Mouse (Mus musculus) gastrocnemius, adult 2 months (tissue): Measurements from ENCODE around the gene Tnfrsf14. TPM values are rescaled to one million over a fixed set of nuclear protein-coding genes. Genes with fewer than 3 reads are reported as not detected.
A peak's percentile ranks its signal among the peaks of the same experiment; 100 is the strongest.

Experiments
- DNase-seq: peaks from one replicate; pipeline ENCODE4 v3.0.0; 2022
- H3K27ac ChIP-seq: fragments of 200-600 bp; 2 replicates; pipeline ENCODE4 v1.8.1; 2022; ENCODE audit warnings: mild to moderate bottlenecking
- H3K4me3 ChIP-seq: fragments of 200-600 bp; 2 replicates; pipeline ENCODE4 v1.8.1; 2022; ENCODE audit warnings: mild to moderate bottlenecking, moderate library complexity
- CTCF ChIP-seq: fragments of 200-600 bp; IDR thresholded peaks from 2 replicates; pipeline ENCODE4 v1.8.1; 2022; ENCODE audit warnings: antibody characterized with exemption, mild to moderate bottlenecking, moderate library complexity
- intact Hi-C: fragments of 180-260 bp; cut with DNase I; formaldehyde crosslinking; loops from one replicate; pipeline ENCODE4 v1.15.1; 2025
- long read RNA-seq, 2 experiments: library from polyadenylated mRNA; stranded (forward); transcript quantifications; one replicate each; pipeline ENCODE4 v2.0.0; 2021
- total RNA-seq, 2 experiments: library from RNA; stranded (reverse); gene quantifications; 2 replicates each; pipeline ENCODE4 v1.2.3; 2021

Gene Tnfrsf14
- 1 to 10 TPM; 1.1 to 2.5 TPM for total RNA-seq
- long read RNA-seq, experiment 1, result 0 reads
- long read RNA-seq, experiment 2, result 0 reads

DNA sequence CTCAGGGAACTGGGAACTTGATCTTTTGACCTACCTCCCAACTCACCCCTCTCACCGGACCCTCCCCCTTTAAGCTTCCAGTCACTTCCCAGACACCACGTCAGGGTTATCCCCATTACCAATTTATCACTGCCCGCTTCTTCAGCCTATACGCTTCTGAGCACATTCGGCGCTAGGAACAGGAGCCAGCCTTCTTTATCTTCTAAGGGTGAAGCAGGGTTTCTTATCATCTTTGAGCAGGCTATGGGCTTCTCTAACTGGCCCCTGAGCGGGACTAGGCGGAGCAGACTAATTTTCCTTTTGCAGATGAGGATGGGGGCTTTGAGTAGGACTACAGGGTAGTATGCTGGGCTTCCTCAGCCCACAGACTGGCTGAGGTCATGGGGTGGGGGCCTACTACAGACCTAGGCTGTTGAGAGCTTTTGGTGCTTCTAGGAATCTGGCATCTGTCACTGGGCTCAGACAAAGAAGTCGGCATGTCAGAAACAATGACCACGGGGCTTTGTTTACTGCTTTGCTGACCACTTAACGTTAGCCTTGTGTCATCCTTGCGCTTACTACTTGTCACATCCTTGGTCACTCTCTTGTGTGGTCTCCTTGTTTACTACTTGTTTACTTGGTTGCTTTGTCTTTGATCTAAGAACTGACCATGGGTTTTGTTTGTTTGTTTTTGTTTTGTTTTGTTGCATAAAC lies at the start of gene Tnfrsf14:
Tnfrsf14 (minus strand) TSS at position 169 of the 693 bp plus-strand sequence.
- no peak for DNase-seq
- Histone ChIP-seq H3K4me3 (peak within 1 kb of the TSS; percentile 74), H3K27ac (peak within 1 kb of the TSS; percentile 85)
- intact Hi-C loops, result no loop called here
- no peak for TF ChIP-seq CTCF

DNA sequence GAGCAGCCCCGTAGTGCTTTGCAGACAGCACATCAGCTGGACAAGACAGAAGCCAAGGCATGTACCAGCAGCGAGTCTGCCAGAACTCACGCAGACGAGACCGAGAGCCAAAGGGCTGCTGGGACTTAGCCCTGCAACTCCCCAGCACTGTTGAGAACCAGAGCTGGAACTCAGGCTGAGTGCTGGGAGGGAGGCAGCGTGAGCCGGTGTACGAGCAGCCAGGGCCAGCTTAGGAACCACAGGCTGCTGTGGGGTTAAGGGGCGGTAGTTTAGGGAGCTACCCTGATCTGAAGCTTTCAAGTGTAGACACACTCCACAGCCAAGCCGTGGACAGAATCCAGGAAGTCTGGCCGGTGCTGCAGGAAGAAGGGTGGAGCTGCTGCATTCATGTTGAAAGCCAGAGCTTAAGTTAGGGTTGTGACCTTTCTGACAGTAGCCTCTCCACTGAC lies 45.8 kb upstream of the Tnfrsf14 start:
- intact Hi-C loops, result no loop called here
- peak overlapping the region; percentile 30 for H3K4me3 ChIP-seq
- peak; percentile 83 for DNase-seq
- TF ChIP-seq CTCF, result no peak
- H3K27ac ChIP-seq, result peak overlapping the region; percentile 67

DNA sequence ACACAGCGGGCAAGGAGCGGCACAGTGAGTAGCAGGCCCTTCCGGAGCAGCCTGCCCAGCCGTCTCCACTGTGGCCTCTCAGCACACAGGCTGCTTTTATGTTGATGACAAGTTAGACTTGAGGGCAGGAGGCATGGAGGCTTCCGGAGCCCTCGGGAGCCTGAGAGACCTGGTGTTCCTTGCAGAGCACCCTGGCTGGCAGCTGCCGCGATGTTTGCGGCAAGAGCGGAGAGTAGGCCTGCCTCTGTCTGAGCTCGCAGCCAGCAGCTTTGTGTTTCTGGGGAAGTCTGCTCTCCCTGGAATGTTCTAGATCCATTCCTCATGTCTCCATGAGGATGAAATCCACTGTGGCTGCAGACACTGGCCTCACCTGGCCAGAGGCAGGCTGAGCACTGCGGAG lies 44.2 kb upstream of the Tnfrsf14 start:
- no peak overlapping the region for H3K27ac ChIP-seq
- no peak for DNase-seq
- no peak for TF ChIP-seq CTCF
- intact Hi-C loops, result no loop called here
- no peak overlapping the region for H3K4me3 ChIP-seq

GRCm38 (mm10) chr4:154967173-154967572 lies 38.8 kb upstream of the Tnfrsf14 start:
- intact Hi-C loops, result loop anchor here (2.0 kb wide), 1 partner anchor 22 kb away; no protein-coding TSS in a partner anchor
- DNase-seq, result peak; percentile 57
- H3K27ac ChIP-seq, result peak overlapping the region; percentile 98
- TF ChIP-seq CTCF, result peak; percentile 65
- peak overlapping the region; percentile 97; the same call in 1 of the 2 replicates for H3K4me3 ChIP-seq

- intact Hi-C loops, result loop anchor here (2.0 kb wide), 1 partner anchor 21 kb away; no protein-coding TSS in a partner anchor
- Histone ChIP-seq H3K4me3 (peak overlapping the region; percentile 97), H3K27ac (peak overlapping the region; percentile 98)
- DNase-seq, result peak; percentile 71
- TF ChIP-seq CTCF, result no peak
Measured at GRCm38 (mm10) chr4:154965856-154966255, 37.5 kb upstream of the Tnfrsf14 start.

DNA sequence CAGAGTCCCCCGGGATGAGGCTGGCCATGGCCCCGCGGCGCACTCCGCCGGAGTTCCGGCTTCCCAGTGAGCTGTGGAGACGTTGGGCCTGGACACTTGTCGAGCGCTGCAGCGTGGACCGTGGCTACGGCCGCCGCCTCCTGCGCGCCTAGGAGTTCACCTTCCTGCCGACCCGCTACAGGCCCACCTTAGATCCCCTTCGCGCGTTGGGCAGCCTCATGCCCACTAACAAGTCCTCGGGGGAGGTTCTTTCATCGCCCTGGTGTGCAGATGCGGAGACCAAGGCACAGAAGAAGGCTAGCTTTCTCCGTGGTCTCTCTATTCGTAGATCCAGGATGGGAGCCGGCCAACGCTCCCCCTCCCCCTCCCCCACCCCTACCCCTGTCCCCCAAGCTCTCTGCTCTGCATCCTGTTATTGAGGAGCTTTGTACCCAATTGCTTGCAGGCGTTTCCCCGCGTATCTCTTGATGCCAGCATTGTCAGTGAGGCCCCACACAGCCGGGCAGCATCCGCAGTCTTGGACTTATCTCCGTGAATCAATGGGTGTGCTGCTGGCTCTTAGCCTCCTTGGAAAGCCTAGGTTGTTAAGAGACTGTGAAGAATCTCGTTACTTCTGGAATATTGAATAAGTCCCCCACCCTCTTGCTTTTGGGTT lies 36.3 kb upstream of the Tnfrsf14 start:
- peak overlapping the region; percentile 98 for H3K27ac ChIP-seq
- no peak for TF ChIP-seq CTCF
- H3K4me3 ChIP-seq, result peak overlapping the region; percentile 97
- DNase-seq, result peak; percentile 39
- intact Hi-C loops, result loop anchor here (5.0 kb wide), 2 partner anchors 87 to 103 kb away; partner anchors contain the start of gene Pex10

DNA sequence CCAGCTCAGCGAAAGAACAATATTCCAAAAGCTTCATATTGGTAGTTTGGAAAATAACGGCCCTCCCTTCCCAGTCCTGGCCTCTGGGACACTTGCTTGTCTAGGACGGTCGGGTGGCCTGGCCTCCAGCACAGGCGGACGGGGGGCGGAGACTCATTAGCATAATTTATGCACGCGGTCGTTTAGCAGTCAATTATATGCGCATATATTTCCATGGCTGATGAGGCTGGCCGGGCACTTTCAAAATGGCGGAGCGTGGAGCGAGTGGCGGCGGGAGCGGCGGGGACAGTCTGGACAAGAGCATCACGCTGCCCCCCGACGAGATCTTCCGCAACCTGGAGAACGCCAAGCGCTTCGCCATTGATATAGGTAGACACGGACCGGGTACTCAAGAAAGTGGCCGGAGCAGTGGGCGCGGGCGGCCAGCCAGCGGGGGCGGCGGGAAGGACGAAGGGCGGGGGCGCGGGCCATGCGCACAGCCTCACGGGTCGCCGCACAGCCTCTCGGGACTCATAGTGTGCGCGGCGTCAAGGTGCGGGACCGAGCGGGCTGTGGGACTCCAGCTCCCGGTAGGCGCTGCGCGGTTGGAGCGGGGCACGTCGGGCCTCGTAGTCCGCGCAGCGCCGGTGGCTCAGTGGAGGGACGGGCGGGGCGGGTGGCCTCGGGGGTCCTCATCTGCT lies 35.7 kb upstream of the Tnfrsf14 start, which contains the start of gene Pank4:
Pank4 (plus strand) TSS at position 223 of the 680 bp plus-strand sequence.
- peak; percentile 95 for DNase-seq
- Histone ChIP-seq H3K27ac (peak within 1 kb of the TSS; percentile 98), H3K4me3 (peak within 1 kb of the TSS; percentile 97)
- intact Hi-C loops, result loop anchor here (5.0 kb wide), 2 partner anchors 87 to 103 kb away; partner anchors contain the start of gene Pex10
- TF ChIP-seq CTCF, result no peak

DNA sequence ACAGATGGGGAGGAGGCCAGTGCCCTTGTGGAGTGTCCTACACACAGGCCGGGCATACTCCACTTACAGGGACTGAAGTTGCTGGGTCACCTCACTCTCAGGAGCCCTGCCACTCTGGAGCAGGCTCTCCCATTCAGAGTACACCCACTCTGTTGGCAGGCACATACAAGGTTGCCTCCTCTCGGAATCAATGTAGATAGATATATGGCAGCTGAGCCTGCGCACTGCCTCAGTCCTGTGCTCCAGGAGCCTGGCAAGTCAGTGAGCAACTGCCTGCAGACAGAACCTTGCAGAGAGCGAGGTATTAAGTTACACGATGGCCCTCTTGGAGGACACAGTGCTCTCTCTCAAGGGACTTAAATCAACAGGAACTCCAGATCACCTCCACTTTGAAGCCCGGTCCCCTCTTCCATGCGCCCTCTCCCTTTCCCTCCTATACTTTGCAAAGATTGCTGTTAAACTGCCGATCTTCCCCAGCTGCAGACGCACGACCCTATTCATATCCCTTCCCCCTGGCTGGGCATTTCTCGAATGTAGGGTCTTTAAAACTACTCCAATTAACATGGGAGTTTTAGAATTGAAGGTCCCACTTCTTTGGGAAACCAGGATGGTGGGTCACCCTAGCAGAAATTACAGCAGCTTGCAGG lies 35.0 kb upstream of the Tnfrsf14 start:
- intact Hi-C loops, result loop anchor here (5.0 kb wide), 2 partner anchors 86 to 104 kb away; partner anchors contain the start of gene Pex10
- peak; percentile 61 for DNase-seq
- Histone ChIP-seq H3K27ac (peak overlapping the region; percentile 98), H3K4me3 (peak overlapping the region; percentile 97)
- TF ChIP-seq CTCF, result no peak

DNA sequence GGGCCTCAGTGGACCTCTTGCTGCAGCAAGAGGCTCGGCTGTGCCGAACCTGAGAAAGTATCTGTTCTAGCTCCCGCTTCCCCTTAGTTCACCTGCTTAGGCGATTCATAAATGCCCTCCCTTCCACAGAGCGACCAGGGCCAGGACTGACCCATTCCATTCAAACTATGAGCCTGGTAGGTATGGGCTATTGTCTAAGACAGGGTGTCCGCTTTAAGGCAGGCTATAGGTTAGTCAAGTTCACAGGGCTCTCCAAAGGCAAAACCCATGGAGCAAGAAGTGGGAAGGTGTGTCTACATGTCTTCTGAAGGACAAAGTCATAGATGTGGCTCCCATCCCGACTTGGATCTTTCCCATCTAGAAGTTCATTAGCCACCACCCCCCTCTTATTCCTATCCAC lies 34.3 kb upstream of the Tnfrsf14 start:
- intact Hi-C loops, result loop anchor here (5.0 kb wide), 2 partner anchors 85 to 105 kb away; partner anchors contain the start of gene Pex10

GRCm38 (mm10) chr4:154961911-154962310 lies 33.5 kb upstream of the Tnfrsf14 start:
- peak overlapping the region; percentile 82 for H3K4me3 ChIP-seq
- no peak for TF ChIP-seq CTCF
- intact Hi-C loops, result loop anchor here (5.0 kb wide), 2 partner anchors 85 to 105 kb away; partner anchors contain the start of gene Pex10
- DNase-seq, result peak; percentile 33
- H3K27ac ChIP-seq, result no peak overlapping the region

More for the DNA sequence above, 34.3 kb upstream of the Tnfrsf14 start:
- H3K4me3 ChIP-seq, result peak overlapping the region; percentile 97
- H3K27ac ChIP-seq, result peak overlapping the region; percentile 98
- no peak for TF ChIP-seq CTCF
- DNase-seq, result no peak

DNA sequence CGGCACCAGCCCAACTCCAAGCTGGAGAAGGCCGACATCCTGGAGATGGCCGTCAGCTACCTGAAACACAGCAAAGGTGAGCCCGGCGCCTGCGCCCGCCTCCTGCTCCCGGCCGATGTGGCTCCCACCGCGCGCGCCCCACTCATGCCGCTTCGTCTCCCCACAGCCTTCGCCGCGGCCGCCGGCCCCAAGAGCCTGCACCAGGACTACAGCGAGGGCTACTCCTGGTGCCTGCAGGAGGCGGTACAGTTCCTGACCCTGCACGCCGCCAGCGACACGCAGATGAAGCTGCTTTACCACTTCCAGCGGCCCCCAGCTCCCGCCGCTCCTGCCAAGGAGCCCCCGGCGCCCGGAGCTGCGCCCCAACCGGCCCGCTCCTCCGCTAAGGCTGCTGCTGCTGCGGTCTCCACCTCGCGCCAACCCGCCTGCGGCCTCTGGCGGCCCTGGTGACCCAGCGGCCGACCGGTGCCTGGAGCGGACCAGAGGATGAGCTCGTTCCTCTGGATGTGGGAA lies 32.9 kb upstream of the Tnfrsf14 start:
- peak; percentile 44 for TF ChIP-seq CTCF
- peak overlapping the region; percentile 40 for H3K27ac ChIP-seq
- H3K4me3 ChIP-seq, result peak overlapping the region; percentile 82
- peak; percentile 71 for DNase-seq
- intact Hi-C loops, result loop anchor here (5.0 kb wide), 2 partner anchors 84 to 106 kb away; partner anchors contain the start of gene Pex10
